Mouse (Mus musculus) adrenal gland, postnatal 25 days (tissue): Measurements from ENCODE around the gene Tpp1. TPM values are rescaled to one million over a fixed set of nuclear protein-coding genes. Genes with fewer than 3 reads are reported as not detected.

Source experiments
- DNase-seq: peaks from one replicate; pipeline ENCODE4 v3.0.0; 2021; ENCODE audit warnings: mixed read lengths
- long read RNA-seq: library from polyadenylated mRNA; stranded (forward); transcript quantifications from one replicate; pipeline ENCODE4 v2.0.0, GENCODE M21; 2021
- total RNA-seq: library from RNA; stranded (reverse); gene quantifications from 2 replicates; pipeline ENCODE4 v1.2.3, GENCODE M21; 2021

Gene Tpp1
- total RNA-seq = 88.3 and 122 TPM in 2 replicates
- long read RNA-seq, transcript Tpp1-201 (13 exons, 3,558 nt) = major isoform, 12 of 43 reads
- long read RNA-seq, partial matches to known transcripts = 24 of 43 reads
- long read RNA-seq, other reads (novel, unspliced or antisense) = 7 of 43 reads

- peak; percentile 81 for DNase-seq
Observed at GRCm38 (mm10) chr7:105751491-105752433, at the start of gene Tpp1. Gene Tpp1 (minus strand): TSS chr7:105752235.

DNA sequence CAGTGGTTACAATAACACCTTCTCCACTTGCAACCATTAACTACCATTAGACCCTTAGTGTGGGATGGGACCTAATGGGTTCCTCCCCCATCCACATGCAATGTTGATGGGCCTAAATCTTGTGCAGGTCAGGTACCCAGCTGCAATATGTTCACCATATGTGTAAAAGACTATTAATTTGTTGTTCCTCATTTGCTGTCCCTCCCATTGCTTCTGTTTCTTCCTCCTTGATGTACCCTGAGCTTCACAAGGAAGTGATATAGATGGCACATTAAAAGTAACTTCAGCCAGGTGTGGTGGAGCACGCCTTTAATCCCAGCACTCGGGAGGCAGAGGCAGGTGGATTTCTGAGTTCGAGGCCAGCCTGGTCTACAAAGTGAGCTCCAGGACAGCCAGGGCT, 44.9 kb upstream of the Tpp1 start:
- DNase-seq = no peak

DNA sequence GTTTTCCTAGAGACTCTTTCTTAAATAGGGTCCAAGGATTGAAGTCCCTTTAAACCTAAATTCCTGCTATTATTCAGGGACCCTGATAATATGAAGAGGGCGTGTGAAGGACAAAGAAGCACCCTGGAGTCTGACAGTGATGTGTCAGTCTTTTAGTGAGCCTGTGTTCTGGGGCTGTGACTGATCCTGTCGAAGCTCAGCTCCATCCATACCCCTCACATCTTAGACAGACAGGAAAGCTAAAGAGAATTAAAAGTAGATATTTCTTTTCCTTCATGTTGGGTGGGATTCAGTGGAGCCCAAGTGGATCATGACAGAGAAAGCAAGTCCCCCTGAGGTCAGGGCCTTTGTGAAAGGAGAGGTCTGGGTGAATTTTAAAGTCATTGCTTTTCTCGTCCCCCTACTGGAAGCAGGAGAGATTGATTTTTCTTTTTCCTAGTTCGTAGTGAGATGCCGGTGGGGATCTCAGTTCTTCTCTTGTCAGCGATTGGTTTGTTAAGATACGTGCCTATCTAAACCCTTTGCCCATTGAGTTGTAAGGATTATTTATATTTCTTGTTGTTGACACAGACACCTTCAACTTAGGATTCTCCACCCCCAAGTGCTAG, 43.8 kb upstream of the Tpp1 start:
- no peak for DNase-seq

DNA sequence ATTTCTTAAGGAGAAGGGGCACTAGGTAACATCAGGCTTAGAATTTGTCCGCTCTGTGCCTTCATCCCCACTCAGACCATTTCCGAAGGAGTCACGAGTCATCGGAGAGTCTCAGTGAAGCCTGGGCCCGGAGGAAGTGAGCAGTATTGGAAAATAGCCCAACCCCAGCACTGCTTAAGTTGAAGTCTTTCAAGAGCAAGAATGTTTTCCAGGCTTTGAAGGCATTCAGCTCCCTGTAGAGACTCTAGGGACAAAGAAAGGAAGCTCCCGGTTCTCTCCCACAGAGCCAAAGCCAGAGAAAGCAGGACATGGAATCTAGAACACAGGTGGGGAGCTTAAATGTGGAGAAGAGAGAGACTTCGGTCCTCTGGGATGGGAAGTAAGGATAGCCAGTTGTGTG, 41.7 kb upstream of the Tpp1 start:
- DNase-seq = no peak

DNA sequence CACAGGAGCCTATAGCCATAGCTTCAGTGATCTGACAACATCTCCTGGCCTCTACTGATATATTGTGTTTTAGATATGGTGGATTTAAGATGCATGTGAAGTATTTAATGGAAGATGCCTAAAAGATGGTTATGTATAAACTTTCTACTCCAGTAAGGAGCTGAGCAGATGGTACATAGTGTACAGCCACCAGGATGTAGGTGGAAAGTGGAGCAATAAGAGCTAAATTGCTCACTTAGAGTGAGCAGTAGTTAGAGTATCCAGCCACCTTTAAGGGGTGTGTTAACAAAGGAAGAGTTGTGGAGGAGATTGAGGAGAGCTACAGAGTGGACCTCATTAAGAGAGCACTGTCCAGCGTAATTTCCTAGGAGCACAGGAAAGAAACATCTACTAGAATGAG, 39.1 kb upstream of the Tpp1 start:
- no peak for DNase-seq

GRCm38 (mm10) chr7:105787285-105788140, 35.5 kb upstream of the Tpp1 start, which contains the start of gene Dchs1:
Gene Dchs1 (minus strand): TSS chr7:105787654.
- DNase-seq = peak; percentile 29

DNA sequence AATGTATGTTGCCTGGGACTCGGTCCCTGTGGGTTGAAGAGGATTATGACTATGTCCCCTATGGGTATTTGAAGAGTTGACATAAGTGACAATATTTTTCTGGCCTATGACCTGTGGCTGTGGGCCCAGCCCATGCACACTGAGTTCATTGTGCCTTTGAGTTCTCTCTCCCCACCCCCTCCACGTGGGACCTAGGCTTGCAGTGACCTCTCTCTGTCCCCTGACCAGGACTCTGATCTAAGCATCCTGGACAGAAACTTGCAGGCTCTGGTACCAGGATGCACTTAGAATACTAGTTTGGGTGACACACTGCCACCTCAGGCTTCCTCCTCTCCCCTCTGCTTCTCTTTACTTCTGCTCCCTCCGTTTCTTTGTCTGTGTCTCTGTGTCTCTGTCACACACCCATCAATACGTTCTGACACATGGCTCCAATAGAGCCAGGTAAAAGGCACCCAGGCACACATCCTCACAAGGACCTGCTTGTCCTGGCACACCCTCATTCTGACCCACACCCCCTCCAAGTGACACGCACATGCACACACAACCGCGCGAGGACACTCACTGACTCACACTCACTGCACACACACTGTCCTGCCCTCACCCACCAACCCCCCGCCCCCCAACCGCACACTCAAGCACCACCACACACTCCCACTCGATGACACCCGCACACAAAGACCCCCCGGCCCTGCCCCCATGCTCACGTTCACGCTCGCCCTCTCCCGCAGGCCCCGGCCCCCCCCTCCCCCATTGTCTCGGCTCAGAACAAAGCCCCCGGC, 34.7 kb upstream of the Tpp1 start:
- DNase-seq = no peak

GRCm38 (mm10) chr7:105784556-105784955, 32.5 kb upstream of the Tpp1 start:
- DNase-seq = no peak

DNA sequence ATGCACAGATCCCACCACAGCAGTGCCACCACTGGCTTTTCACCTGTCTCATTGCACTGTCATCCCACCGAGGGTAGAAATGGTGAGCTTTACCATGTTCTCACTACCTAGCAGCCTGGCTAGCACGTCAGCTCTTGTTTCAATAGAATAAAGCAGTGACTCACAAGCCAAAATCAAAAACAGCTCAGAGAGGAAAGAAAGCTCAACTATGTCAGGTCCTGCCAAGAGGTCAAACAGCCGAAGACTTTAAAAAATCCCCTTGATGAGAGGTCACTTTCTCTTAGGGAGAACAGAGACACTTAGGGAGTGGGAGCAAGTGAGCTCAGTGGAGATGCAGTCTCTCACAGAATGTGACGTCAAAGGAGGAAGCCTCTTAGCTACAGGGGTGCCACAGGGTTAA, 31.8 kb upstream of the Tpp1 start:
- DNase-seq = no peak

GRCm38 (mm10) chr7:105778553-105779265, 26.7 kb upstream of the Tpp1 start:
- DNase-seq = no peak

DNA sequence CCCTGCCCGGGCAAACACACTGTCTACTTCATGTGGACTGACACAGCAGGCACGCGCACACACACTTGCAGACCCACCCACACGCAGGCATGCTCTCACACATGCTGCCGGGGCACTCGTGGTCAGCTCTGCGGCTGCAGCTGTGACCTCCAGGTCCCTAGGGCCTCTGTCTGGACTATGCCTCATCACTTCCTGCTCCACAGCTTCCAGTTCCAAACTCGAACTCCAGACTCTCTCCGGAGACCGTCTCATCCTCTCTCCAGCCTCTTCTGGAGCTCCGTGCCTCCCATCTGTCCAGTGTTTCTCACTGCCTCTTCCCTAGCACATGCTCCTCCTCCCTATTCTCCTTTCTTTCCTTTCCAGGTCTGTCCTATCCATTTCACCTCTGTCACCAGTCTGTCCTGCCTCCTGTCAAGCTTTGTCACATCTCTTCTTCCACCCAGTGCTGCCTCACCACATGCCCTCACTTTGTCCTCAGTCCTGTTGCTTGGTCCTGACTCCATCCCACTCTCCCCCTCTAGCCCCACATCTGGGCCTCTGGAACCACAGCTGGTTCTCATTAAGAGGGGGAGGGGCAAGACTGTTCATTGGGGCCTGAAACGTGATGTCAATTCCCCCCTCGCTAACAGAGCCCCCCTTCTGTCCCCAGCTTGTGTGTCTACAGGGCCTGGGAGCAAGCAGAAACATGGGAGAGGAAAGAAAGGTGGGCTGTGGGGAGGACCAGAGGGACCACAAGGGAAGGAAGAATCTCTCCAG, 25.9 kb upstream of the Tpp1 start:
- no peak for DNase-seq

GRCm38 (mm10) chr7:105777316-105777715, 25.3 kb upstream of the Tpp1 start:
- DNase-seq = no peak

DNA sequence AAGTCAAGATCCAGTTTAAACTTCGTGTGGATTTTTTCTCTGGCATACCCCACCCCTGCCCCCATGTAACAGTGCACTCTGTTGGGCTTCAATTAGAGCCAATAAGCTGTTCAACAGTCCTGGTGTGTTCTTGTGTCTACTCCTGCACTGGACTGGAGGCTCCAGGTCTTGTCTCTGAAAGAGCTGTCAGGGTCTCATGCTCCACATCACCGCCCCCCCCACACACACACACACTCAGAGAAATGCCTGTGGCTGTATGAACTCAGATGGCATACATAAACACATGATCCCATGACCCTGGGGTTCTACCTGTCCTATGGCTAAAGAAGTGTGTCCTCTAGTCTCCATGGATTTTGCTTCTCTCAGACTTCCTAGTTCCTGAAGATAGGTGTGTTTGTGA, 24.0 kb upstream of the Tpp1 start:
- DNase-seq = no peak

- no peak for DNase-seq
Observed at GRCm38 (mm10) chr7:105774661-105775060, 22.6 kb upstream of the Tpp1 start.

- DNase-seq = no peak
Observed at GRCm38 (mm10) chr7:105773041-105773440, 21.0 kb upstream of the Tpp1 start.

DNA sequence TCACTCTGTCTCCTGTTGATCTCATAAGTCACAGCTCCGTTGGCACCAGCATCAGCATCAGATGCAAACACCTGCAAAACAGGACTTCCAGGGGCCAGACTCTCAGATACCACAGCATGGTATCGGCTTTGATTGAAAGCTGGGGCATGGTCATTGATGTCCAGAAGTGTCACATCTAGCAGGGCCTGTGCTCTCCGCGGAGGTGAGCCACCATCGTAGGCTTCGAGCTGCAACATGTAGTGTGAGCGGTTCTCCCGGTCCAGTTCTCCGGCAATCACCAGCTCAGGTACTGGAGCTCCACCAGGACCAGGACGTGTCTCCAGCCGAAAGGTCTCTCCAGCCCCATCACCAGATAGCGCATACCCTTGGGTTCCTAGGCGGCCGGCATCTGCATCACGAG, 20.3 kb upstream of the Tpp1 start:
- DNase-seq = no peak

DNA sequence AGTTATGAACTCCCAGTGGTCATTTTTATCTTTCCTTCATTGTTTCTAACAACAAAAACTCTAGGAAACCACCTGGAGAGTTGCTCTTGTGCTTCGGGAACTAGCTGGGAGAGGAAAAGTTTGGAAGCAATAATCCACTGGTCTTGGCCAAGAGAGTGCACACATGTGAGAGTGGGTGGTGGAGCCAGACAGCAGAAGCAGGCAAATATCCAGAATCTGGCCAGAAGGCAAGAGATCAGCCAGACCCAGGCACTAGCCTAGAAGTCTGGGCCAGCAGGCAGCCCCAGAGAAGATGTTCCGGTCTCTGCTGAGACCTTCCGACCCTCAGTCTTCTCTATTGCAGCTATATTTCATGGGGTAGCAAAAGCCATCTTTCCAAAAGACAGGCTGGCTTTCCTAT, 17.9 kb upstream of the Tpp1 start:
- DNase-seq = no peak

- DNase-seq = no peak
Observed at GRCm38 (mm10) chr7:105767729-105768165, 15.7 kb upstream of the Tpp1 start.

DNA sequence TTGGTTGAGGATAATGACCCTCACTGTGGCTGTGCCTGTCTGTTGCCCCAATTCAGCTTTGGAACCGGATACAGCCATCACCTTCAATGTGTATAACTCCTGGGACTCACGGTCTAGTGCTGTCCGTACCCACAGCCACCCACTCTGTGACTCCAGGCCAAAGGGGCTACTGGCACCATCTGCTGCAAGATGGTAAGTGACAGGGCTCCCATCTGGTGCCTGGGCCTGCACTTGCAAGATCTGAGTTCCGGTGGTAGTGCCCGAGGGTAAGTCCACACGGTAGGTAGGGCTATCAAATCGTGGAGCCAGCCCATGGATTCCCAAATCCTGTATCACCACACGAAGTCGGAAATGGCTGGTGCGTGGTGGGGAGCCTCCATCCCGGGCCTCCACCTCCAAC, 12.3 kb upstream of the Tpp1 start:
- DNase-seq = no peak
